Mouse (Mus musculus) lung, postnatal 0 days (tissue): Measurements from ENCODE around the gene Nol3.

Source experiments
- CTCF ChIP-seq: IDR thresholded peaks from 2 replicates; pipeline ENCODE4 v1.5.1; 2016; ENCODE audit warnings: antibody characterized with exemption, mild to moderate bottlenecking
- EP300 ChIP-seq: IDR thresholded peaks from 2 replicates; pipeline ENCODE4 v1.6.1; 2016; ENCODE audit warnings: antibody characterized with exemption, mild to moderate bottlenecking, control low read depth

- TF ChIP-seq CTCF (no peak), EP300 (no peak)
Observed at GRCm38 (mm10) chr8:105323183-105323582, 47.2 kb downstream of the Nol3 start.
